Mouse (Mus musculus): ENCODE measurements around the gene Gm8159. TPM values are rescaled to one million over a fixed set of nuclear protein-coding genes. Genes with fewer than 3 reads are reported as not detected.
"Not testable (repeated sequence)": the region's sequence is repeated elsewhere in the genome, so short reads cannot be mapped to it uniquely, and the experiment has no call there.

Gm8159 gene
- polyA plus RNA-seq (2012; rRNA removed): not detected in 2 replicates

- not testable (repeated sequence) for H3K4me1 ChIP-seq (ENCODE audit: control insufficient read depth, insufficient read depth, insufficient read length)
- WGBS: no CpG with 5 or more reads among the region's 2 CpGs
These were observed at the start of gene Gm8159 for GRCm38 (mm10) chr14:4632052-4632451. Gm8159 (plus strand) TSS chr14:4632352.

DNA sequence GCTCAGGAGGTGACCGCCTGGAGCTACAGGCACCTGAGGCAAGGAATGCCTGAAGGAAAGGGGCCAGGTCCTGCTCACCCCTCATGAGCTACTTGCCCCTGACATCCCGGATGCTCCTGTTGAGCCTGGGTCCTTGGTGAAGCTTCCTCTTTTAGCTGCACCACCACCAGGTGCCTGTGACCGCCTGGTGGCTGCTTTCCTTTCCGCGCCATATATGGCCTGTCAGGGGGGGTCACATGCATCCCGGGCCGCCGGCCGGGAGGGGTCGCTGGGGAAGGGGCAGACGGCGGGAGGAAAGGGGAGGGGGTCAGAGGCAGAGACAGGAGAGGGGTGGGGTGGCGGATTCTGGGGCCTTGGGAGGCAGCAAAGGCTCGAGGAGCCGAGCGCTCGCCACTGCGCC is 17.2 kb downstream of the Gm8159 start:
- not testable (repeated sequence) for H3K4me1 ChIP-seq (ENCODE audit: control insufficient read depth, insufficient read depth, insufficient read length); DNase-seq (ENCODE audit: low read depth in 1 of 2, low spot score in 2 of 2); H3K4me3 ChIP-seq (ENCODE audit: extremely low read depth, insufficient read depth, insufficient read length); H3K27ac ChIP-seq (ENCODE audit: insufficient read depth, low read length); H3K27me3 ChIP-seq (ENCODE audit: control insufficient read depth, insufficient read depth, low read length); H3K36me3 ChIP-seq (ENCODE audit: control insufficient read depth, insufficient read depth, low read length)
- 9% methylated on average over 10 of the region's 18 CpGs for WGBS

More at GRCm38 (mm10) chr14:4632052-4632451, at the start of gene Gm8159:
- not testable (repeated sequence) for H3K27me3 ChIP-seq (ENCODE audit: control insufficient read depth, insufficient read depth, low read length); DNase-seq (ENCODE audit: low read depth in 1 of 2, low spot score in 2 of 2); H3K36me3 ChIP-seq (ENCODE audit: control insufficient read depth, insufficient read depth, low read length); H3K27ac ChIP-seq (ENCODE audit: insufficient read depth, low read length); H3K4me3 ChIP-seq (ENCODE audit: extremely low read depth, insufficient read depth, insufficient read length)

DNA sequence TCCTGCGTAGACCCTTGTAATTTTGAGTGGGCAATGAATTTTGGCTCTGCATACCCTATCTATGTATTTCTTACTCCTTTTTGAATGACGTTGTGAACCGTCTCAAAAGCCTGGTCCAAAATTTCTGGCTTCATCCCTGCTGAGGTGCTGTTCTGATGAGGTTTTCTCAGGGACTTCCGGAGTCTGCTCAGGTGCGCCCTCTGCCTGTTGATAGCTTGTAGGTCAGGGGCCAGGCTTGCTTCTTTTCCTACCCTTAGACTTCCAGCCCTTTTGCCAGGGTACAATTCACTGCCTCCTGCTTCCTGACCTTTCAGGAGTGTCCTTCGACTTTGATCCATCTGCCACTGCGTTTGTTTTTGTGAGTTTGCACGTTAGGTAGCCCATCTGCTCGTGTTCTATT is 18.2 kb downstream of the Gm8159 start:
- not testable (repeated sequence) for H3K36me3 ChIP-seq (ENCODE audit: control insufficient read depth, insufficient read depth, low read length); H3K27ac ChIP-seq (ENCODE audit: insufficient read depth, low read length); DNase-seq (ENCODE audit: low read depth in 1 of 2, low spot score in 2 of 2); H3K27me3 ChIP-seq (ENCODE audit: control insufficient read depth, insufficient read depth, low read length); H3K4me3 ChIP-seq (ENCODE audit: extremely low read depth, insufficient read depth, insufficient read length); H3K4me1 ChIP-seq (ENCODE audit: control insufficient read depth, insufficient read depth, insufficient read length)
- WGBS: 5% methylated on average over 4 of the region's 9 CpGs

GRCm38 (mm10) chr14:4663892-4664291 is 31.7 kb downstream of the Gm8159 start, which contains the start of gene Gm3239:
Gm3239 (plus strand) TSS chr14:4664192.
- WGBS: no CpG with 5 or more reads among the region's 2 CpGs
- not testable (repeated sequence) for H3K27ac ChIP-seq (ENCODE audit: insufficient read depth, low read length); DNase-seq (ENCODE audit: low read depth in 1 of 2, low spot score in 2 of 2); H3K27me3 ChIP-seq (ENCODE audit: control insufficient read depth, insufficient read depth, low read length); H3K36me3 ChIP-seq (ENCODE audit: control insufficient read depth, insufficient read depth, low read length); H3K4me1 ChIP-seq (ENCODE audit: control insufficient read depth, insufficient read depth, insufficient read length); H3K4me3 ChIP-seq (ENCODE audit: extremely low read depth, insufficient read depth, insufficient read length)

Other genes starting within 250 kb of the Gm8159 start
- not detected in 2 replicates for gene Gm3159, start 234.8 kb upstream of the Gm8159 start, polyA plus RNA-seq (2012; rRNA removed)
- gene Gm3164, start 216.9 kb upstream of the Gm8159 start, polyA plus RNA-seq (2012; rRNA removed): 0.05 TPM in 1 of 2 replicates, not detected in the other
- not detected in 2 replicates for gene Gm3173, start 201.4 kb upstream of the Gm8159 start, polyA plus RNA-seq (2012; rRNA removed)
- gene Gm3182, start 150.6 kb upstream of the Gm8159 start, polyA plus RNA-seq (2012; rRNA removed): not detected in 2 replicates
- not detected in 2 replicates for gene Gm3047, start 76.9 kb upstream of the Gm8159 start, polyA plus RNA-seq (2012; rRNA removed)
- not detected in 2 replicates for gene Gm3239, start 31.8 kb downstream of the Gm8159 start, polyA plus RNA-seq (2012; rRNA removed)
- not detected in 2 replicates for gene Gm7876, start 76.9 kb downstream of the Gm8159 start, polyA plus RNA-seq (2012; rRNA removed)
- gene Gm3252, start 94.4 kb downstream of the Gm8159 start, polyA plus RNA-seq (2012; rRNA removed): 0.11 TPM in 1 of 2 replicates, not detected in the other
- gene Gm9602, start 144.0 kb downstream of the Gm8159 start, polyA plus RNA-seq (2012; rRNA removed): not detected in 2 replicates
- gene Gm3269, start 205.8 kb downstream of the Gm8159 start, polyA plus RNA-seq (2012; rRNA removed): not detected in 2 replicates
- not detected in 2 replicates for gene Gm3264, start 223.2 kb downstream of the Gm8159 start, polyA plus RNA-seq (2012; rRNA removed)